Mouse (Mus musculus): Measurements from ENCODE around the gene Selenom. TPM values are rescaled to one million over a fixed set of nuclear protein-coding genes. Genes with fewer than 3 reads are reported as not detected.

Selenom gene
- polyA plus RNA-seq, 1 experiment from 2014 or later, result 75.6 TPM

DNA sequence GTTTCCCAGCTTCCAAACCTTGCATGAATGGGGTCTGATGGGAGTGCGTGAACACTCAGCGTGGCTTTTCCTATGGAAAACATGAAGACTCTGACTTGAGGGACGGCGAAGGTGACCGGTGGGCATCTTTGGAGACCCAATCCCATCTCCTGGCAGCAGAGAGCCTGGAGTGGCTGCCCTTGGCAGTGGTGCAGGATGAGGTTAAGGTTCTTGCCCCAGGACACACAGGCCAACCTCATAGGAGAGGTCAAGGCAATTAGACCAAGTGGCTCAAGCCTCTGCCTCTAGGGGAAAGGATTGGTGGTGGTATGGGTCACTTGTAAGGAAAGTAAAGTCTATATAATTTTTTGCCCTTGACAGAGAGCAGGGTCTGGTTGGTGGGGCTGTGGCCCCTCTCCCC is 21.6 kb downstream of the Selenom start:
- no peak for ATAC-seq (replicated peaks)
- H3K4me1 ChIP-seq, result peaks cover 20% of the 10 kb centered on the region; the same call in 1 of the 2 replicates
- peak overlapping the region; percentile 61 for H3K4me3 ChIP-seq
- no peaks in the 10 kb centered on the region for H3K36me3 ChIP-seq (replicated peaks)
- H3K9me3 ChIP-seq, result no peaks in the 10 kb centered on the region
- peak overlapping the region; percentile 97 for H3K4me2 ChIP-seq
- H3K27me3 ChIP-seq (replicated peaks), result no peaks in the 10 kb centered on the region
- peak overlapping the region; percentile 59 for H3K9ac ChIP-seq
- WGBS, result 42% methylated on average over 5 of the region's 5 CpGs
- peak overlapping the region; percentile 80; the same call in 1 of the 2 replicates for H3K27ac ChIP-seq

DNA sequence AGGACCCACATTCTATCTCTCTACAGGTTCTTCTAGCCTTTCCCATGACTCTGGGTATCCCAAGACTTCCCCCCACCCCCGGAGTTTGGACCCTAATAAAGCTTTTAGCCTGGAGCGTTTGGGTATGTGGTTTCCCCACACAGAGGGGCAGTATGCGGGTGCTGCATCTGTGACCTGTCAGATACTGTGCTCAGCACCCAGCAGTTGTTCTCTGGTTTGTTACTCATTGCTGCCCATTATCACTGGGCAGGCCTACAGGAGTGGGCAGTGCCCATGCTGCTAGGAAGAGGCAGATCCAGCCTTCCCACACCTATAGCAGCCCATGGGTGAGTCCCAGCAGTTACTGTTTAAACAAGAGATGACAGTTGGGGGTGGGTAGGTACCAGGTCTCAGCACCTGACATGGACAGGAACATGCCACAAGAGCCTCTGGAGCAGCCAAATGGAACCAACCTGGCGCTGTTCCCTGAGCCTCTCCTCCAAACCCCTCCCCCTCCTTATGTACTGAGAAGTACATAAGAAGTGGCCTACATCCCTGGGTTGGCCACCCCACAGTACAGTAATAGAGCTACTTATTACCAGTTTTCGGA is 22.4 kb downstream of the Selenom start:
- H3K27ac ChIP-seq, result no peak overlapping the region
- no peak overlapping the region for H3K4me3 ChIP-seq
- H3K36me3 ChIP-seq (replicated peaks), result no peaks in the 10 kb centered on the region
- no peak overlapping the region for H3K9ac ChIP-seq
- no peak overlapping the region for H3K4me2 ChIP-seq
- ATAC-seq (replicated peaks), result no peak
- WGBS, result 96% methylated on average over 5 of the region's 5 CpGs
- H3K4me1 ChIP-seq, result peaks cover 20% of the 10 kb centered on the region; the same call in 1 of the 2 replicates
- no peaks in the 10 kb centered on the region for H3K27me3 ChIP-seq (replicated peaks)
- H3K9me3 ChIP-seq, result no peaks in the 10 kb centered on the region

DNA sequence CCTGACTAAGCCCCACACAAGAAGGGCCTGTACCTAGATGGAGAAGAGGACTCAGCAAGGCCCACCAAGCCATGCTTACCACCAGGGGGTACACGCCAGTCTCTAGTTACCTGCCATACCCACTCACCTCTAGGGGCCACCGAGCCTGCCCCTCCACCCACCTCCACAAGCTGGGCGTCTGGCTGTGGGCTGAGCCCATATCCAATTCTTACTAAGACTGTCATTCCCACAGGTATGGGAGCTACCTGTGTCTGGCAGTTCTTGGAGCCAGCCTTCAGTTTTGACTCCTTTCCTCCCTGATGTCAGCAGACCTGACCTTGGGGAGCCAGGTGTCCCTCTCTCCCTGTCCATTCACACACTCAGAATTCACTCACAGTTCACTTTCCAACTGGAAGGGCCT is 23.2 kb downstream of the Selenom start:
- Histone ChIP-seq H3K27me3 (replicated peaks) (no peaks in the 10 kb centered on the region), H3K27ac (no peak overlapping the region), H3K4me2 (peak overlapping the region; percentile 69), H3K4me1 (peaks cover 20% of the 10 kb centered on the region; the same call in 1 of the 2 replicates), H3K9ac (no peak overlapping the region), H3K4me3 (no peak overlapping the region), H3K9me3 (no peaks in the 10 kb centered on the region), H3K36me3 (replicated peaks) (no peaks in the 10 kb centered on the region)
- 88% methylated on average over 3 of the region's 3 CpGs for WGBS
- ATAC-seq (replicated peaks), result no peak

DNA sequence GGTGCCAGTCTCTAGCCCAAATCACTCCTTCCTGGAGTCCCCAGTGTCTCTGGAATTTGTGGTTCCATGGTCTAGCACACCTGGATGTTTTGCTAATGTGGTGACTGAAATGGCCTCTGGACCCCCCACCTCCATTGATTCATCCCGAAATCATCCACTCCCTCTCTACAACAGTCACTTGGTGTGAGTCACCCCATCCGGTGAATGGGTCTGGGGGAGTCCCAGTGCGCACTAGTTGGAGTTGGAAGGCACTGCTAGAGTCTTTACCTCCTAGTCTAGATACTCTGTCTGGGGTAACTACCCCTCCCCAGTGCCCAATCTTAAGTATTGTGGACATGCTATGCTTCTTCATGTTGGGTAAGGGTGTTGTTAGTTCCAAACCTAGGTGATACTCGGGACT is 23.9 kb downstream of the Selenom start:
- Histone ChIP-seq H3K4me2 (peak overlapping the region; percentile 69), H3K4me3 (peak overlapping the region; percentile 50), H3K27ac (no peak overlapping the region), H3K27me3 (replicated peaks) (no peaks in the 10 kb centered on the region), H3K9ac (peak overlapping the region; percentile 44; the same call in 1 of the 2 replicates), H3K36me3 (replicated peaks) (no peaks in the 10 kb centered on the region), H3K9me3 (no peaks in the 10 kb centered on the region), H3K4me1 (peaks cover 20% of the 10 kb centered on the region; the same call in 1 of the 2 replicates)
- ATAC-seq (replicated peaks), result no peak
- WGBS, result 66% methylated on average over 4 of the region's 4 CpGs

DNA sequence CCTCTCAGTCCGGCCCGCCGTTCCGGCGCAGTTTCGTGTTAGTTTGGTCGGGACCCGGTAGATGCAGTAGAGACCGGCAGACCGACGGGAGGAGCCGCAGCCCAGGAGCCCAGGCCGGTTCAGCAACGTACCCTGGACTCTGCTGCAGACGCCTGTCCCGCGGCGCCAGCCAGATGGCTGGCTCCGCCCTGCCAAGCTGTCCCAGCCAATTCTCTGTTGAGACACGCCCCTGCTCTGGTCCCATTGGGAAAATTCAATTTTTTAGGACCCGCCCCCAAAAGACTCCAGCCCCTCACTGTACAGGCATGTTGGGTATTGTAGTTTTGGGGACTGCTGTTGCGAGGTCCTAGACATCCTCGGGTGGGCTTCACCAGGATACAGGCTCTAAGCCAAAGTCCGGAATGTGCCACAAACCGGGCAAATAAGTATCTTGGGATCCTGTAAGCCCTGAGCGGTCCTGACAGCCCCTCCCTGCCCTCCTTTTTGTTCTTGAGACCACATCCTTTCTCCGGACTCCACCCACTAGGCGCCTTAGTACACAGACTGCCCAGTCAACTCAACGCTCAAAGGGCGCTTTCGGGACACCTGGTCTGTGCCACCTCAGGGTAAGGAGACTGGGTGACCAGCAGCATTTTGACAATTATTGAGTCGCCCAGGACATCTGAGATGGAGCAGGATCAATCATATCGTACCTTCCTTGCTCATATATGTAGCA is 24.8 kb downstream of the Selenom start:
- peaks cover 20% of the 10 kb centered on the region; the same call in 1 of the 2 replicates for H3K4me1 ChIP-seq
- peak overlapping the region; percentile 69 for H3K4me2 ChIP-seq
- WGBS, result 5% methylated on average over 33 of the region's 33 CpGs
- H3K9ac ChIP-seq, result peak overlapping the region; percentile 44
- ATAC-seq (replicated peaks), result peak; percentile 94
- H3K27ac ChIP-seq, result no peak overlapping the region
- no peaks in the 10 kb centered on the region for H3K36me3 ChIP-seq (replicated peaks)
- H3K9me3 ChIP-seq, result no peaks in the 10 kb centered on the region
- peak overlapping the region; percentile 50 for H3K4me3 ChIP-seq
- H3K27me3 ChIP-seq (replicated peaks), result no peaks in the 10 kb centered on the region

DNA sequence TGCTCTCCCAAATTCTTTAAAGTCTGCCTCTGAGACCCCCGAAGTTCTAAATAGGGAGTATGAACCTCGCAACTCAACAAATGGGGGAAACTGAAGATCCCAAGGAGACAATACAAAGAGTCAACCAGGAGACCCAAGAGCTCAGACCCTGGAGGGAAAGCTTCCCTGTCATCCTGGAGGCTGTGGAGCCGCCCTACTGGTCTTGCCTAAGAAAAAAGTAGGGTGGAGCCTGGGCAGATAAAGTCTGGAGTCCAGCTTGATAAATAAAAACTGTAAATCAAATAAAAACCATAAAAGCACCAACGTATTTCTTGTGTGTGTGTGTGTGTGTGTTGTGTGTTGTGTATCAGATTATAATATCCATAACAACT is 25.3 kb downstream of the Selenom start:
- no peak overlapping the region for H3K9ac ChIP-seq

DNA sequence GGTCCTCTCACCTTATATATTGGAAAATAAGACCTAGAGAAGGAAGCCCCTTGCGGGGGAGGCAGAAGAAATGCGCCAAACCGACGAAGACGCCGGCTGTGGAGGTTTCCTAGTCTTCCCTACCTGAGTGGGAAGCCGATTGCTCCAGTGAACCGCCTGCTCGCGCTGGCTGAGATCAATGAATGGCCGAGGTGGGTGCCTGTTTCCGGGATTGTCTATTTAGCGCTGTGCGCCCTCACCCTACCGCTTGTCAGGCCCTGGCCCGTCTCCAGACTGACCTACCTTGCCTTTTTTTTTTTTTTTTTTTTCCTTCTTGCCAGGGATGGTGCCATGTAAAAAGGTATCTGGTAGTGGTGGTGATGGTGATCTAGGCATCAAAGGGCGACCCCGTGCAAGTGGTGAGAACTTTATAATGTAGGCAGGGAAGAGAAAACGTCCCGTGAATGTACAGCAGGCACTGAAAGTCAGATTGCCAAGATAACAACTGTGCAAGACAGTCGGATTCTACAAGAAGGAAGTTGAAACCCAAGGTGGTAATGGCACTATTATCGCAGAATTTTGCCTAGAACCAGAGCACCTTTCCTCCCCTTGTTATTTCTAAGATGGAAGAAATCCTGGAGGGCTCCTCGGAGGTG is 26.1 kb downstream of the Selenom start, which contains the start of gene Smtn:
Gene Smtn, minus strand, starts transcription at position 162 of the 635 bp plus-strand sequence.
- peaks cover 13% of the 10 kb centered on the region; the same call in 1 of the 2 replicates for H3K4me1 ChIP-seq
- no peaks in the 10 kb centered on the region for H3K27me3 ChIP-seq (replicated peaks)
- WGBS, result 93% methylated on average over 23 of the region's 23 CpGs
- no peak within 1 kb of the TSS for H3K27ac ChIP-seq
- peak within 1 kb of the TSS; percentile 50 for H3K4me3 ChIP-seq
- H3K9me3 ChIP-seq, result no peaks in the 10 kb centered on the region
- ATAC-seq (replicated peaks), result no peak
- peak within 1 kb of the TSS; percentile 69 for H3K4me2 ChIP-seq
- H3K9ac ChIP-seq, result peak within 1 kb of the TSS; percentile 24; the same call in 1 of the 2 replicates
- no peaks in the 10 kb centered on the region for H3K36me3 ChIP-seq (replicated peaks)

More for the DNA sequence above, 25.3 kb downstream of the Selenom start:
- ATAC-seq (replicated peaks), result no peak
- no peak overlapping the region for H3K27ac ChIP-seq
- peak overlapping the region; percentile 50 for H3K4me3 ChIP-seq
- peak overlapping the region; percentile 69 for H3K4me2 ChIP-seq
- H3K9me3 ChIP-seq, result no peaks in the 10 kb centered on the region
- H3K36me3 ChIP-seq (replicated peaks), result no peaks in the 10 kb centered on the region
- no peaks in the 10 kb centered on the region for H3K27me3 ChIP-seq (replicated peaks)
- 82% methylated on average over 4 of the region's 4 CpGs for WGBS
- H3K4me1 ChIP-seq, result peaks cover 19% of the 10 kb centered on the region; the same call in 1 of the 2 replicates

DNA sequence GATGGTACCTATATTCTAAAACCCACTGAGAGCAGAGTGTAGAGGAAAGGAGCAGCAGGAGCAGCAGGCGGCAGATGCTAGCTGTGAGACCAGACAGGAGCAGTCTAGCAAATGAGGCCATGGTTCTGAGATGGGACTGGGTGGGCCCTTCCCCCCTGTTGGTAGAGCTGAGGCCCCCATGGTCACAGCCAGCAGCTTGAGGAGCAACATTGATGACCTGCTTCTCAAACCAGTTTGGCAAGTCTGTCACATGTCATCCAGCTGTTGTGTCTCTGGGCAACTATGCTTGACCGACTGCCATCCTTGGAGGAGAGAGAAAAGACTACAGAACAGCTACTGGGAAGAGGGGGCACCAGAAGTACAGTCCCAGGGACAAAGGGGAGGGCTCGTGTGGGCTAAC is 27.4 kb downstream of the Selenom start:
- H3K36me3 ChIP-seq (replicated peaks), result no peaks in the 10 kb centered on the region
- no peak overlapping the region for H3K4me2 ChIP-seq
- 75% methylated on average over 3 of the region's 3 CpGs for WGBS
- H3K9ac ChIP-seq, result no peak overlapping the region
- 0 out of 2 replicates have a peak, but pooled peaks cover 5% of the 10 kb centered on the region for H3K4me1 ChIP-seq
- H3K27ac ChIP-seq, result no peak overlapping the region
- no peaks in the 10 kb centered on the region for H3K9me3 ChIP-seq
- ATAC-seq (replicated peaks), result no peak
- no peaks in the 10 kb centered on the region for H3K27me3 ChIP-seq (replicated peaks)
- no peak overlapping the region for H3K4me3 ChIP-seq

DNA sequence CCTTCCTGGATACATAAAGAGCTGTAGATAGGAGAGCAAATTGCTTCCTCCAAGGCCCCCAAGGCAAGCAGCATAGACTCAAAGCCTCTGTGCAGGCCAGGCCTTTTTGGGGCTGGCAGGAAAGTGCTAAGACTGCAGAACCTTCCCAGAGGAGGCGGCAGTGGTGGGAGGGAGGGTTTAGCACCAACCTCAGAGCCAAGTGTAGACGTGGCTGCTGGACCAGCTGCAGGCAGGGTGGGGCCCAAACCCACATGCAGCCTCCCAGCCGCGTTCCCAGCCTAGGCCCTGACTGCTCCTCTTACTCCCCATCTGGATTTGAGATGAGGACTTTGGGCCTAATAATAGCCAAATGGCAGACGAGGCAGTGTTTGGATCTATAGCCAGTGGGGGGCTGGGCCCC is 28.5 kb downstream of the Selenom start:
- ATAC-seq (replicated peaks), result no peak
- Histone ChIP-seq H3K4me3 (no peak overlapping the region), H3K4me1 (0 out of 2 replicates have a peak, but pooled peaks cover 5% of the 10 kb centered on the region), H3K4me2 (no peak overlapping the region), H3K9me3 (no peaks in the 10 kb centered on the region), H3K27me3 (replicated peaks) (no peaks in the 10 kb centered on the region), H3K27ac (no peak overlapping the region), H3K9ac (no peak overlapping the region; the same call in 1 of the 2 replicates), H3K36me3 (replicated peaks) (no peaks in the 10 kb centered on the region)
- 59% methylated on average over 5 of the region's 5 CpGs for WGBS

DNA sequence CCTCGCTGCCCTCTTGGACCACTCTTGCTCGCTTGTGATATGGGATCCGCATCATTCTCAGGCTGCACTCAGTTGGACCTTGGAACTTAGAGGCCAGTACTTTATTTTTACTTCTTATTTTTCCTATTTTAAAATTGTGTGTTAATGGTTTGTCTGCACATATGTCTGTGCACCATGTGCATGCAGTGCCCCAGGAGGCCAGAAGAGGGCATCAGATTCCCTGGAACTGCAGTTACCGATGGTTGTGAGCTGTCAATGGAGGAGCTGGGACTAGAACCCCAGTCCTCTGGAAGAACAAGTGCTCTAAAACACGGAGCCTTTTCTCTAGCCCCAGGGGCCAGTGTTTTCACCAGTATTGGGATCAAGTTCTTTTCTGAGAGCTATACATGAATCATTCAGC is 29.9 kb downstream of the Selenom start:
- H3K27ac ChIP-seq, result no peak overlapping the region
- H3K36me3 ChIP-seq (replicated peaks), result no peaks in the 10 kb centered on the region
- H3K9me3 ChIP-seq, result no peaks in the 10 kb centered on the region
- no peaks in the 10 kb centered on the region for H3K4me1 ChIP-seq
- 93% methylated on average over 5 of the region's 5 CpGs for WGBS
- H3K4me3 ChIP-seq, result no peak overlapping the region
- no peak overlapping the region for H3K4me2 ChIP-seq
- no peaks in the 10 kb centered on the region for H3K27me3 ChIP-seq (replicated peaks)
- no peak for ATAC-seq (replicated peaks)
- H3K9ac ChIP-seq, result no peak overlapping the region

DNA sequence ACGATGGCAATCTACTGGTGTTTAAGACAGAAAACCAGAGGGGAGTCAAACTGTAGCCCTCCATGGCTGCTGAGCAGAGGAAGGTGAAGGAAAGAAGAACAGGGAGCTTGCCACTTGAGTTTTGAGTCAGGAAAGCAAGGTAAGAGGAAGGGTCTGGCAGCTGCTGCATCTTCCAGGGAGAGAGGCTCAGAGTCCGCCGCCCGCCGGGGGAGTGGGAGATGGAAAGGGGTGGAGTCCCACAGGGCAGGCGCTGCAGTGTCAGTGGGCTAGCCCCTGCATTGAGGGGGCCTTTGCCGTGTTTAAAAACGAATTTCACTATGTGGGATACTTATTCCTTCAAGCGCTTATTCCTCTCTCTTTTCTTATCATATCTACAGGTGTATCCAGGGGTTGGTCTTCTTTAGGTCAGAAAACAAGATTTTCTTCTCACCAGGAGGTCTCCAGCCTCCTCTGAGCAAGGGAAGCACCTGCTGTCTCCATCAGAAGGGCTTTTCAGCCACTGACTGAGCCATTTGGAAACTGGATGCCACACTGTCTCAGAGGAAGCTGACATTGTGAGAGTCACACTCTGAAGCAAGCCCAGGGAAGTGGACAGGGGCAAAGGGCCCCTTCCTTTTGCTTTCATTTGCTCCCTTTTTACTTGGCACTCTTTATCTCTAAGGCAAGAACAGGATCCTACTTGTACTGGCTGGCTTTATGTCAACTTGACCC is 31.2 kb downstream of the Selenom start:
- H3K4me3 ChIP-seq, result no peak overlapping the region
- no peak for ATAC-seq (replicated peaks)
- H3K36me3 ChIP-seq (replicated peaks), result no peaks in the 10 kb centered on the region
- no peaks in the 10 kb centered on the region for H3K9me3 ChIP-seq
- no peak overlapping the region for H3K9ac ChIP-seq
- H3K27ac ChIP-seq, result no peak overlapping the region
- H3K4me2 ChIP-seq, result no peak overlapping the region
- H3K27me3 ChIP-seq (replicated peaks), result no peaks in the 10 kb centered on the region
- H3K4me1 ChIP-seq, result no peaks in the 10 kb centered on the region
- WGBS, result 16% methylated on average over 9 of the region's 9 CpGs

DNA sequence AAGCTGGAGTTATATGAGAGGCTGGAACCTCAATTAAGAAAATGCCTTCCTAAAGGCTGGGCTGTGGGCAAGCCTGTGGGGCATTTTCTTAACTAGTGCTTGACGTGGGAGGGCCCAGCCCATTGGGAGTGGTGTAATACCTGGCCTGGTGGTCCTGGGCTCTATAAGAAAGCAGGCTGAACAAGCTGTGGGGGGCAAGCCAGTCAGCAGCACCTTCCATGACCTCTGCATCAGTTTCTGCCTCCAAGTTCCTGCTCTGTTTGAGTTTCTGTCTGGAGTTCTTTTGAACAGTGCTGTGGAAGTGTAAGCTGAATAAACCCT is 31.7 kb downstream of the Selenom start:
- no peaks in the 10 kb centered on the region for H3K9me3 ChIP-seq

More for the DNA sequence above, 31.7 kb downstream of the Selenom start:
- H3K27me3 ChIP-seq (replicated peaks), result no peaks in the 10 kb centered on the region
- H3K4me3 ChIP-seq, result no peak overlapping the region
- no peak overlapping the region for H3K4me2 ChIP-seq
- no peaks in the 10 kb centered on the region for H3K4me1 ChIP-seq
- 30% methylated on average over 1 of the region's 1 CpGs for WGBS
- no peak for ATAC-seq (replicated peaks)
- no peak overlapping the region for H3K27ac ChIP-seq
- H3K36me3 ChIP-seq (replicated peaks), result no peaks in the 10 kb centered on the region
- no peak overlapping the region for H3K9ac ChIP-seq

Measured in midbrain, embryonic 15.5 days (tissue).